15 mouse cellular contexts compared by ENCODE assay signal in genomic region chr11:116187226-116187930, GRCm38 (mm10). TPM values are rescaled to one million over a fixed set of nuclear protein-coding genes. Genes with fewer than 3 reads are reported as not detected.
DNase-seq lines count a peak whose midpoint lies in the region; ATAC-seq and TF ChIP-seq lines count a peak whose summit lies in the region.
"Had no signal": no experiment of that assay in that cellular context is flagged by ENCODE, and none has a peak within 500 bp of the region (broad histone marks: within the 10 kb centered on the region; RNA-seq: fewer than 3 reads in every experiment).

No protein-coding gene starts in this region.

- peaks cover 73% of the 10 kb centered on the region for H3K36me3 ChIP-seq in heart, postnatal 0 days (replicated peaks; ENCODE audit: control insufficient read depth, insufficient read depth, low read length)
- H3K36me3 ChIP-seq in neural tube, embryonic 13.5 days = peaks cover 84% of the 10 kb centered on the region
- H3K36me3 ChIP-seq in hindbrain, embryonic 15.5 days = peaks cover 46% of the 10 kb centered on the region

- intact Hi-C loops in heart, postnatal 14 days (cut with DNase I) = no loop called here

- 52% methylated on average over 11 of the region's 11 CpGs for WGBS in heart, postnatal 0 days
- WGBS in neural tube, embryonic 13.5 days = 45% methylated on average over 11 of the region's 11 CpGs
- 32% methylated on average over 11 of the region's 11 CpGs for WGBS in hindbrain, embryonic 15.5 days

- no peak overlapping the region for H3K4me2 ChIP-seq in heart, postnatal 0 days (ENCODE audit: low read depth, low read length)
- no peak overlapping the region for H3K4me2 ChIP-seq in neural tube, embryonic 13.5 days
- H3K4me2 ChIP-seq in hindbrain, embryonic 15.5 days = 0 out of 2 replicates have a peak overlapping the region, but pooled peaks have one; percentile 9
- H3K4me2 ChIP-seq: forebrain, embryonic 13.5 days; limb, embryonic 12.5 days had no signal

- TF ChIP-seq EP300 in heart, postnatal 0 days (IDR thresholded peaks at IDR 0.05; ENCODE audit: low read depth) = no peak

- DNase-seq in heart, postnatal 0 days (ENCODE audit: low spot score) = no peak
- no peak for DNase-seq in heart, postnatal 14 days
- no peak for DNase-seq in neural tube, embryonic 10.5 days (ENCODE audit: extremely low spot score, low spot score)
- DNase-seq in B cell, adult 2 months = no peak
- no peak for DNase-seq in heart, adult 18-20 months
- DNase-seq in adrenal gland, postnatal 14 days = no peak
- DNase-seq: cerebellum, postnatal 14 days; gastrocnemius, postnatal 25 days; lung, postnatal 14 days had no signal

- H3K4me1 ChIP-seq in heart, postnatal 0 days (ENCODE audit: control insufficient read depth, insufficient read depth) = peaks cover 14% of the 10 kb centered on the region
- H3K4me1 ChIP-seq in neural tube, embryonic 13.5 days (replicated peaks) = peaks cover 21% of the 10 kb centered on the region; the same call in 1 of the 2 replicates
- peaks cover 10% of the 10 kb centered on the region for H3K4me1 ChIP-seq in hindbrain, embryonic 15.5 days (replicated peaks)
- H3K4me1 ChIP-seq: limb, embryonic 12.5 days had no signal

- H3K27me3 ChIP-seq in heart, postnatal 0 days (ENCODE audit: control insufficient read depth, insufficient read depth, low read length) = no peaks in the 10 kb centered on the region
- no peaks in the 10 kb centered on the region for H3K27me3 ChIP-seq in neural tube, embryonic 13.5 days
- H3K27me3 ChIP-seq in hindbrain, embryonic 15.5 days = no peaks in the 10 kb centered on the region
- H3K27me3 ChIP-seq: forebrain, embryonic 13.5 days; limb, embryonic 12.5 days had no signal

- TF ChIP-seq CTCF in heart, postnatal 0 days (IDR thresholded peaks at IDR 0.05; ENCODE audit: low read depth) = no peak

- no peaks in the 10 kb centered on the region for H3K9me3 ChIP-seq in heart, postnatal 0 days (replicated peaks; ENCODE audit: control insufficient read depth, low read length)
- H3K9me3 ChIP-seq in neural tube, embryonic 13.5 days = no peaks in the 10 kb centered on the region
- no peaks in the 10 kb centered on the region for H3K9me3 ChIP-seq in hindbrain, embryonic 15.5 days
- H3K9me3 ChIP-seq: forebrain, embryonic 13.5 days; limb, embryonic 12.5 days had no signal

- ATAC-seq in heart, postnatal 0 days (ENCODE audit: insufficient read depth, low read depth) = no peak
- ATAC-seq in neural tube, embryonic 13.5 days (ENCODE audit: low read depth) = no peak
- ATAC-seq in hindbrain, embryonic 15.5 days (ENCODE audit: low FRiP score, low read depth) = no peak
- ATAC-seq: CD4-positive, CD25-positive, alpha-beta regulatory T cell, adult 4 months; forebrain, embryonic 13.5 days; inflammation-experienced regulatory T-cells, adult 6 months had no signal

- H3K9ac ChIP-seq in heart, postnatal 0 days (replicated peaks; ENCODE audit: low read depth, low read length) = no peak overlapping the region
- no peak overlapping the region for H3K9ac ChIP-seq in neural tube, embryonic 13.5 days
- H3K9ac ChIP-seq in hindbrain, embryonic 15.5 days = no peak overlapping the region
- H3K9ac ChIP-seq: forebrain, embryonic 13.5 days; limb, embryonic 12.5 days had no signal

- H3K4me3 ChIP-seq in heart, postnatal 0 days (ENCODE audit: low read depth, low read length) = no peak overlapping the region
- H3K4me3 ChIP-seq in neural tube, embryonic 13.5 days = no peak overlapping the region
- H3K4me3 ChIP-seq in hindbrain, embryonic 15.5 days = no peak overlapping the region
- H3K4me3 ChIP-seq: forebrain, embryonic 13.5 days; limb, embryonic 12.5 days had no signal

- peak overlapping the region; percentile 39; the same call in 1 of the 2 replicates for H3K27ac ChIP-seq in heart, postnatal 0 days (ENCODE audit: low read depth)
- peak overlapping the region; percentile 25; the same call in 1 of the 2 replicates for H3K27ac ChIP-seq in neural tube, embryonic 13.5 days (replicated peaks)
- peak overlapping the region; percentile 62 for H3K27ac ChIP-seq in hindbrain, embryonic 15.5 days (replicated peaks)
- H3K27ac ChIP-seq: forebrain, embryonic 13.5 days had no signal

RNA-seq across cellular contexts. Expression of gene Ten1, which starts 11.3 kb away (rescaled TPM):
- 58.4 and 63.6 TPM in 2 replicates for total RNA-seq in heart, postnatal 0 days (2014; rRNA removed; ENCODE audit: low replicate concordance)
- polyA plus RNA-seq in heart, postnatal 0 days (2015; fragmentation: Nextera tagmentation; extraction: Ambion mirVana) = 64.0 and 68.2 TPM in 2 replicates
- total RNA-seq in heart, postnatal 14 days (2021) = 10 to 100 TPM; 22.2 to 27.0 TPM
- 75.2 and 83.0 TPM in 2 replicates for polyA plus RNA-seq in neural tube, embryonic 13.5 days (2015; fragmentation: Nextera tagmentation; extraction: Ambion mirVana)
- 90.6 and 104 TPM in 2 replicates for polyA plus RNA-seq in hindbrain, embryonic 15.5 days (2015; fragmentation: Nextera tagmentation; extraction: Ambion mirVana)
- total RNA-seq in heart, adult 18-20 months (2021) = 10 to 100 TPM; 14.1 to 17.4 TPM
- total RNA-seq in adrenal gland, postnatal 14 days (2021) = 16.7 and 20.0 TPM in 2 replicates

RNA-seq across cellular contexts. Expression of gene Acox1, which starts 11.5 kb away (rescaled TPM):
- total RNA-seq in heart, postnatal 0 days (2014; rRNA removed; ENCODE audit: low replicate concordance) = 64.9 and 65.8 TPM in 2 replicates
- polyA plus RNA-seq in heart, postnatal 0 days (2015; fragmentation: Nextera tagmentation; extraction: Ambion mirVana) = 43.0 and 46.7 TPM in 2 replicates
- 100 to 1,000 TPM; 101 to 116 TPM for total RNA-seq in heart, postnatal 14 days (2021)
- polyA plus RNA-seq in neural tube, embryonic 13.5 days (2015; fragmentation: Nextera tagmentation; extraction: Ambion mirVana) = 53.5 and 55.9 TPM in 2 replicates
- polyA plus RNA-seq in hindbrain, embryonic 15.5 days (2015; fragmentation: Nextera tagmentation; extraction: Ambion mirVana) = 60.6 and 61.4 TPM in 2 replicates
- 100 to 1,000 TPM; 171 to 200 TPM for total RNA-seq in heart, adult 18-20 months (2021)
- total RNA-seq in adrenal gland, postnatal 14 days (2021) = 150 and 199 TPM in 2 replicates

RNA-seq across cellular contexts. Expression of gene Fbf1, which starts 19.4 kb away (rescaled TPM):
- 20.4 and 22.8 TPM in 2 replicates for total RNA-seq in heart, postnatal 0 days (2014; rRNA removed; ENCODE audit: low replicate concordance)
- polyA plus RNA-seq in heart, postnatal 0 days (2015; fragmentation: Nextera tagmentation; extraction: Ambion mirVana) = 8.2 and 8.5 TPM in 2 replicates
- 10 to 100 TPM; 15.1 to 17.2 TPM for total RNA-seq in heart, postnatal 14 days (2021)
- polyA plus RNA-seq in neural tube, embryonic 13.5 days (2015; fragmentation: Nextera tagmentation; extraction: Ambion mirVana) = 52.5 and 58.5 TPM in 2 replicates
- polyA plus RNA-seq in hindbrain, embryonic 15.5 days (2015; fragmentation: Nextera tagmentation; extraction: Ambion mirVana) = 55.7 and 59.0 TPM in 2 replicates
- 10 to 100 TPM; 13.5 to 18.1 TPM for total RNA-seq in heart, adult 18-20 months (2021)
- 28.1 and 31.0 TPM in 2 replicates for total RNA-seq in adrenal gland, postnatal 14 days (2021)

RNA-seq across cellular contexts. Expression of gene Mrpl38, which starts 48.7 kb away (rescaled TPM):
- 114 and 153 TPM in 2 replicates for total RNA-seq in heart, postnatal 0 days (2014; rRNA removed; ENCODE audit: low replicate concordance)
- polyA plus RNA-seq in heart, postnatal 0 days (2015; fragmentation: Nextera tagmentation; extraction: Ambion mirVana) = 79.1 and 80.8 TPM in 2 replicates
- total RNA-seq in heart, postnatal 14 days (2021) = 10 to 100 TPM; 55.5 to 56.3 TPM
- 69.1 and 78.3 TPM in 2 replicates for polyA plus RNA-seq in neural tube, embryonic 13.5 days (2015; fragmentation: Nextera tagmentation; extraction: Ambion mirVana)
- polyA plus RNA-seq in hindbrain, embryonic 15.5 days (2015; fragmentation: Nextera tagmentation; extraction: Ambion mirVana) = 86.2 and 89.0 TPM in 2 replicates
- 10 to 100 TPM; 56.8 to 66.1 TPM for total RNA-seq in heart, adult 18-20 months (2021)
- total RNA-seq in adrenal gland, postnatal 14 days (2021) = 90.7 and 95.0 TPM in 2 replicates

RNA-seq across cellular contexts. Expression of gene Evpl, which starts 50.5 kb away (rescaled TPM):
- 2.1 and 3.4 TPM in 2 replicates for total RNA-seq in heart, postnatal 0 days (2014; rRNA removed; ENCODE audit: low replicate concordance)
- 0.45 TPM in 2 replicates for polyA plus RNA-seq in heart, postnatal 0 days (2015; fragmentation: Nextera tagmentation; extraction: Ambion mirVana)
- under 1 TPM; 0.83 to 0.93 TPM for total RNA-seq in heart, postnatal 14 days (2021)
- 0.59 and 0.73 TPM in 2 replicates for polyA plus RNA-seq in neural tube, embryonic 13.5 days (2015; fragmentation: Nextera tagmentation; extraction: Ambion mirVana)
- polyA plus RNA-seq in hindbrain, embryonic 15.5 days (2015; fragmentation: Nextera tagmentation; extraction: Ambion mirVana) = 1.0 and 1.1 TPM in 2 replicates
- under 1 TPM; 0.15 to 0.46 TPM for total RNA-seq in heart, adult 18-20 months (2021)
- total RNA-seq in adrenal gland, postnatal 14 days (2021) = 1.3 and 1.7 TPM in 2 replicates
- polyA plus RNA-seq: CD4-positive, CD25-positive, alpha-beta regulatory T cell, adult 4 months; inflammation-experienced regulatory T-cells, adult 6 months had no signal
